Mouse (Mus musculus) thymus, adult 2 months (tissue): ENCODE measurements around the gene Plcb2.

Source experiments
- CTCF ChIP-seq: fragments of 200-500 bp; IDR thresholded peaks from 2 replicates; pipeline ENCODE4 v1.5.1; 2012; ENCODE audit warnings: mild to moderate bottlenecking, control low read depth, low read length, moderate library complexity, borderline replicate concordance; ENCODE audit not compliant: control insufficient read depth, poor library complexity, insufficient read depth; ENCODE audit errors: extremely low read depth
- POLR2A ChIP-seq: fragments of 200-500 bp; IDR thresholded peaks from 2 replicates; pipeline ENCODE4 v1.6.1; 2012; ENCODE audit warnings: mild to moderate bottlenecking, low read length, control low read depth, moderate library complexity; ENCODE audit not compliant: control insufficient read depth, poor library complexity, insufficient read depth; ENCODE audit errors: extremely low read depth

DNA sequence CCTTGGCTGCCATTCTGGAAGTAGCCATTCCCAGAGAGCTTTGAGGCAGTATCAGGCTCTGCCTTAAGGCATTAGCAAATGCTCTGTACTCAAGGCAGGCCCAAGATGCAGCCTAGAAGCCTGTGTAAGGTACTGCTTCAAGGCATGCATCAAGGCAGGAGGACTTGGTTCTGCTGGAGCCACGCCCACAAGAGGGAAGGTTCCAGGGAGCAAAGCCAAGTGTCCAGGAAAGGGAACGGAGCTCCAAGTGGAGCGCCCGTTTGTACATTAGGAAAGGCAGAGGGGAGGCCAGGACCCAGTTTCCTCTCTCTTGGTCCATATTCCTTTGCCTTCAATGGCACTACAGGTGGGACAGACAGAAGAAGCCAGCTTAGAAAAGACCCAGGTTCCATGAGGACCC lies 19.8 kb downstream of the Plcb2 start:
- no peak for TF ChIP-seq POLR2A
- TF ChIP-seq CTCF: no peak
